Mouse (Mus musculus): ENCODE measurements around the gene Ufl1. TPM values are rescaled to one million over a fixed set of nuclear protein-coding genes. Genes with fewer than 3 reads are reported as not detected.

Ufl1 gene
- polyA plus RNA-seq (2017; shearing (Covaris generic)), result 10 to 100 TPM; 40.2 to 53.3 TPM

DNA sequence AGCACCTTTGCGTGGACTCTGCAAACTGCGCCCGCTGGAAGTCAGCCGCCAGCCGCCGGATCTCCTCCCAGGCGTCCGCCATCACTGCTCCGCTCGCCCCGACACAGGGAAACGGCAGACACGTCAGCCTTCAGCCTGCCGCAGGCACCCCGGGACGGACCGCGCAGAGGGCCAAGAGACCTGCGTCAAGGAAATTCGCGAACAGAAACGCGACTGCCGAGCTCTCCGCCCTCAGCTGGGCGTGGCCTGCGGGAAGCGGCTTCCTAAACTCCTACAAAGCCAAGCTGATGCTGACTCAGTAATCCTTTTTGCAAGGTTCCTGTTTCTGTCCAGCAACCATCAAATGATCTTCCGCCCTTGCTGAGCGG, at the start of gene Ufl1:
Ufl1 (minus strand) TSS at position 151 of the 368 bp plus-strand sequence.

DNA sequence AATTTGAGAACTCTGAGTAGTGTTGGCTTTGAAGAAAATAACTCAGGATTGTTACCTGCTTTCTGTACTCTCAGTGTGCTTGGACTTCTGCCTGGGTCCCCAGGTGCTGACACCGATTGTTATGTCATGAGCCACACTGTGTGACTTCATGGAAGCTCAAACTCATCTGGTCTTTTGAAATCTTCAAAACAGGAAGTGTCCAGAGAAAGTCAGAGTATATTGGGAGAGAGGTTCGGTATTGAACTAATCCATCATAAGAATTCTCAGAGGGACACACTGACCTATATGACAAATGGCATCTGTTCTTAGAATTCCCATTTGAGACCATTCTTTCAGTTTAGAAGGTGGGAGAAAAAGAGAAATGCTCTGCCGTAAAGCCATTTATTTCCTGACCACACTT, 38.8 kb downstream of the Ufl1 start, which contains the start of gene Fhl5:
Fhl5 (minus strand) TSS at position 101 of the 400 bp plus-strand sequence.

Other genes starting within 250 kb of the Ufl1 start
- not detected for gene Fhl5, start 38.9 kb downstream of the Ufl1 start, polyA plus RNA-seq (2017; shearing (Covaris generic))

All from activated CD4-positive, CD25-positive, alpha-beta regulatory T cell (primary cell).